Mouse (Mus musculus) gastrocnemius, postnatal 25 days (tissue): ENCODE measurements at regions not wholly inside any gene's neighbourhood (a gene's known extent, or its start where the extent isn't known, plus 50 kb on each side); places are given as distances from the start of the nearest gene placed in this dataset.

Experiments used
- DNase-seq: peaks from one replicate; pipeline ENCODE4 v3.0.0; 2022

DNA sequence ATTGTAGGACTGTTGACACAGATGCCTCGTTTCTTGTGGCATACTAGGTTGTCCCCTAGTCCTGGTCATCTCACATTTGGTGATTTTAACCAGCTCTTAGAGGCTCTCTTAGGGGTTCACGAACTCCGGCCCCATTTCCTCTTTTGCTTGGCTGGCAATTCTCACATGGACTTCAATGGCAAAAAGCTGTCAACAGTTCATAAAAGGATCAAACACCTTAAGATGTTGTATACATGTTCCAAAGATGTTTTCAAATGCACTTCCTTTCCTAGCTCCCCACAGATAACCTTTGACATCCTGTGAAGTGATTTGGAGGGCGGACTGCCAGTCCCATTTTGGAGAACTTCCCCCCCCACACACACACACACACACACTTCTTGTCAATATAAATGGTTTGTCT, 153.7 kb upstream of the Rpl34 start:
- DNase-seq, result no peak

DNA sequence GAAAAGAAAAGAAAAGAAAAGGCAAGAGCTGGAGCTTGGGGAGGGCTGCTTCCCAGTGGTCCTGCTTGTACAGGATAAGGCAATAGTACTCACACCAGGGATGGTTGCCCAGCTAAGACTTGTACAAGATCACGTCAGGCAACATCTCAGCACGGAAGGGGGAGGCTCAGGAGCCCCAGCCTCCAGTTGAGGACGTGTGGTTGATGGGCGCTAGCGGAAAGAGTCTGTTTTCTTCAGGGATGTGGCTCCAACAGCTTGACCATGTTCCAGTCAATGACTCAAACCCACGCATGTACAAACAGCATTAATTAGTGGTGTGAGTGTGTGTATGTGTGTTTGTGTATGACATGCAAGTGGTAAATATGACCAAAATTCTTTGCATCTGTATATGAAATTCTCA, 153.1 kb upstream of the Rpl34 start:
- DNase-seq, result no peak

DNA sequence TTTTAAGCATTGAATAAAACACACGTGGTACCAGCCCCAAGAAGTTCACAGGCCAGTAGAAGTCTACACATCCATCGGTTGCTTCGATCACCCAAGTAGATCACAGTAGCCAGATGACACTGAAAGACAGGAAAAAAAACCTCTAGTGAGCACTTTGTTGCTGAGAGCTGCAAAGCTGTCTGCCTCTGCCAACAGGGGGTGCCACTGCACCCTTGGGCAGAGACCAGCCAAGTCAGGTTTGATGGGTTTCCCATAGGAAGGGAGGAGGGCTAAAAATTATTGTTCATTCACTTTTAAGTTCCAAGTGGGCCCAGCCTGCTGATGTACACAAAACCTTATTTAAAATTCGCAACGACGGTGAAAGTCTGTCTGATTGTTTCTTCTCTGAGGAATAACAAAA, 150.3 kb upstream of the Rpl34 start:
- DNase-seq, result no peak

DNA sequence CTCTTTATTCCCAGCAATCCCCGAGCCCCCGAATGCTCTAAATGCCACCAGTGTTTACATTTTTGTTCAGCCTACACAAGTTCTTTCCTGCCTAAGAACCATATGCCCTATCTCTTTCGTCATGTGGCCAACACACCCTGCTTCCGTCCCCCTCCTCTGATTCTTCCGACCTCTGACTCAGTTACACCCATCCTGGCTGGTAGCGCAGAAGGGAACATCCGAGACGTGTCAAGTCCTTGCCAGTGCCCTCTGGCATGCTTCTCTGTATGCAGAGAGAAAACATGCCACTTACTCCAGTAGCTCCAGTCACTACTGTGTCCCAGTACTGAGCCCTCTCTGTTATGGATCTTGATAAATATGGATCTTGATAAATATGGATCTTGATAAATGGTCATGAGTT, 149.3 kb upstream of the Rpl34 start:
- DNase-seq, result no peak

GRCm38 (mm10) chr3:130878834-130879233, 148.6 kb upstream of the Rpl34 start:
- DNase-seq, result no peak

DNA sequence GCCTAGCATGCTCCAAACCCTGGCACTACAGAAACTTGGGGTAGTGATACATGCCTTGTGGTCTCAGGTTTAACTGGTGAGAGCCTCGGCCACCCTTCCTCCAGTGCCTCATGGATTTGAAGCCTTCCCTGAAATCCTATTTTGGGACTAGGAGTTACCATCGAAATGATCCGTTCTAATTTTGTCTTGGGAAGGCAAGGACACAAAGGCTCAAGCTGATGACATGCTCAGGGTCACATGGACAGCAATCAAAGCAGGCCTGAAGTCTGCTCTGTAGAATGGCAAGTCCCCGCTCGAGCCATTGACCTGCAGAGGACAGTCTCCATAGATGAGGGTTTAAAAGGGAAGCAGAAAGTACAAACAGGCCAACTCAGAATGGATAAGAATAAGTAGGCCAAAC, 147.8 kb upstream of the Rpl34 start:
- no peak for DNase-seq

GRCm38 (mm10) chr3:130873745-130874144, 143.5 kb upstream of the Rpl34 start:
- DNase-seq, result no peak

DNA sequence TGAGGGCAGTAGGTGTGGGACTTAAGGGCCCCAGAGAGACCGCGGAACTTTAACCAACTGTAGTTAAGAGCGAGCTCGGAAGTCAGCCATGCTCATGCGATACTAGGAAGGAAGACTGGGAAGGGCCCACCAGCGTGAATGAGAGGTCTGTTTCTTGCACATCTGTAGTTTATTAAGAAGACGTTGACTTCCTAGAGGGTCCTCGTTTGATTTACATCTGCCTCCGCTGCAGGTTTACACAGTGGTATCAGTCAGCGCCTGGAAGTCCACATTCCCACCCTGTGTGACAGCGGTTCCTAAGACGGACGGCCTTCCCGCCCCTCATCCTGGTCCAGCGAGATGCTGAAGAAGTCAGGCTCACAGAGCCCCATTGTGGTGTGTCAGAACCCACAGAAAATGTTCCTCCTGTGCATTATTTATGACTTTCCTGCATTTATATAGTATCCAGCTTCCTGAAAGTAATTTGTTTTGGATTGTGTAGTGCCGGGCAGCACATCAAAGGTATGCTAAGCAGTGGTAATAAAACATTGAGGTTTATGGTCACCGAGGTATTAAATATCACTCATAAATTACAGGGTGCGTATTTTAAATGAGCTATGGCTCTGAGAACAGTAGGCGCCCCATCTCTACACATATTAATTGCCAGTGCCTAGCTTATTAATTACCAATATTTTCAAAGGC, 136.9 kb upstream of the Rpl34 start:
- no peak for DNase-seq

- no peak for DNase-seq
These were observed 134.6 kb upstream of the Rpl34 start for GRCm38 (mm10) chr3:130864783-130865182.

DNA sequence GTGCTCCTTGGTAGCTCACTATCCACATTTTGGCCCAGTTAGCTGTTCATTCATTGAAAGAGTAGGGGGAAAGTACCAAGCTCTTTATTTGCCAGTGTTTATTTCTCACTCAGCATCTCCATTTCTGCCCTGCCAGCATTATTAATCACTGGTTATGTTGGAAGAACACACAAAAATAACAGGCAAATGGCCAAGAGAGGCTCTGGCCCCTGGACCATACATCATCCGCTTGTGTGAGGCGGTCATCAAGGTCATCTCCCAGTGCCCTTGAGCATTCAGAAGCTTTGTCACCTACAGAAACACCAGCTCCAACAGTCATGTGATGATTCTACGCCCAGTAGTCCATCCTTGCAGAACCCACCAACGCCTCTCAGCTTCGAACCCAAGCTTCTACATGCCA, 133.2 kb upstream of the Rpl34 start:
- DNase-seq, result no peak

GRCm38 (mm10) chr3:130860315-130860714, 130.1 kb upstream of the Rpl34 start:
- no peak for DNase-seq

DNA sequence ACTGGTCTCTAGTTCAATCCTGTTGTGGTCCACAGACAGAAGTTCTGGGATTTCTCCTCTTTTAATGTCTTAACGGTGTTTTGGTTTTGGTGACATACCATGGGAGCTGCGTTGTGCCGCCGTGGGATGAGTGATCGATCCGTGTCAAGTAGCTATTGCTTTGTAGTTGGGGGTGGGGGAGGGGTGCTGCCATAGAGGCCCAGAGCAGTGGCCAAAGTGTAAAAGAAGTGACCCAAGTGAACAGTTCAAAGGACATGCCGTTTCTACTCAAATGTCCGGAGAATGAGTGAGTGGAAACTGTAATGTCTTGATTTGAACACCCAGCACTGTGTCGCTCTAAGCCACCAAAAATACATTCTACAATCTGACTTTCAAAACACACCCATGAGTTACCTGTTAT, 123.7 kb upstream of the Rpl34 start:
- no peak for DNase-seq

DNA sequence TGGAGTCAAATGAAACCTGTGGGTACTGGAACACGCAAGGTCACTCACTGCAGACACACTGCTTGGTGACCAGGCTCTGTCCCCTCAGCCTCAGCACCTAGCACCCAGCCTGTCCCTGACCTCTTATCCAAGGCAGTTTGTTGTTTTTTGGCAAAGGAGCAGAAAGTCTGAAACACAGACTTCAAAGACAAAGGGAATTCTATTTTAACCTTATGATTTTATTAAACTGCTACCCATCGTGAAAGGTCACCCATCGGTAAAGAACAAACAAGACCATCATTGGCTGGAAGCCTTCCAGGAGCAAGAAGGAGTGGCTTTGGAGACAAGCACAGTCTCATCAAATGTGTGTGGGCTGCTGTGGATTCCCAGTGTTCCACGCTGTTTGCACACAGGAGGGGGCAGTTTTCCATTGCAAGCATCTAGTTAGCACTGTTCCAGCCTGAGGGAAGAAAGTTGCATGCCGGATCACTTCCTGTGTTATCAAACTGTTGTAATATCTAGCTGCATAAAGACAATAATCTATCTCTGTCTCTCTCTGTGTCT, 120.6 kb upstream of the Rpl34 start:
- DNase-seq, result no peak

DNA sequence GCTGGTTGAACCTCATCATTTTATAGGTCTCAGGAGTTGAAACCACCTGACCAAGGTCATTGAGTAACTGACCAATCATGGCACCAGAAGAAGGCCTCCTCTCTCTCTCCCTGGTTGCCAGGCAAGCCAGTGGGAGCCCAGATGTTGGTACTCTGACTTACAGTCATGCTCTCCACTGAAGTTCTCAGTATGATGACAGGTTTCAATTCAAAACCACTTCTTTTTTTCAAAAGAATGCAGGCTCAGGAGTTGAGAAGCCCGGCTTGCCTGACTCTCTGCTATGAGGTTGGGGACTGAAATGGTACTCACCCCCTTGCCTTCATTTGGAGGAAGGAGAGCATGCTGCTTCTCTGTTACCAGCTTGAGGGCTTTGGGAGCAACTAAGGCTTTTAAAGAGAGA, 111.6 kb upstream of the Rpl34 start:
- no peak for DNase-seq

- DNase-seq, result no peak
These were observed 109.8 kb upstream of the Rpl34 start for GRCm38 (mm10) chr3:130839924-130840440.

DNA sequence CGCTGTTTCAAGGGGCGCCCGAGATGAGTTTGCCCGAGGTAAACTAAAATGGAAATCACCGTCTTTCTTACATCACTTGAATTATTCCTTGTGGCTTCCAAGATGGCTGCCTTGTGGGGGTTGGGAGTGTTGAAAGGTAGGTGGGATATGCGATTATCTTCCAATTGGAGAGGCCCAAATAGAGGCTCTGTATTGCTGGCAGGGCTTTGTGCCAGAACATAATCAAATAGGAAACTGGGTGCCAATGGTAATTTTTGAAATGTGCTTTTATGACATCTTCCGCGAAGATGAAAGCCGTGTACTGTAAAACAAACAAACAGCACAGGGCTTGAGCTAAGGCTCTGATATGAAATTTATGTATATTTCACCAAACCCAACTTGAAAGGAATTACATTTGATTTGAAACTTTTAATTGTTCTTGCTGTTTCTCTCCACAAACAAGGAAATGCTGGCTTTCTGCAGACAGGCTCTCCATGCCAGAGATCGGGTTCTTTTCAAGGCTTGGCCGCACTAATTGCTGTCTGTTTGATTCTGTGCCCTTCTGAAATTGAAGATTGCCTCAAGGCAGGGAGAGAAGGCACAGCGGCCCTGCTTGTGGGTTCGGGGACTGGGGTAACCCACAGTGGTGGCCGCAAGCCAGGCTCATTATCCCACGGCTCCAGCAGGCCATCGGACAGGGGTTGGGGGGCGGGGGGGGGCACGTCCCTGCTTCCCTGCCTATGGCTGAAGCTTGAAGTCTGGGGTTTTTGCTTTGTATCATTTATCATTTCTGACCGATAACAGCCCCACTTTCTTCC, 108.6 kb upstream of the Rpl34 start:
- no peak for DNase-seq

DNA sequence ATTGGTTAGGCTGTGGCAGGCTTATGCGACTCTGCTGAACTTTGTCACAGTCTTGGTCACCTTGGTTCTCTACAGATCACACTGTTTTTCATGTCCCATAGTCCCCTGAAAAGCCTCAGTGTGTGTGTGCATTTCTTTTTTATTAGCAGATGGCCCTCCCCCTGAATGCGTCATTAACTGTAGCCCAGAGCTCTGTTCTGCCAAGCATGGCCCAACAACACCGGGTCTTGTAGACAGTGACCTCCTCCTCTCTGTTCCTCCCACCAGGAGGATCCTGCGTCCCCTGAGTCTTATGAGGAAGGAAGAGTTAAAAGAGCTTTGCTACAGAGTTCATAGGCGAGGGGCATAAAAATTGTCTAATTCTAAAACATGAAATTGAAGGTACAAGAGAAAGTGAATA, 103.5 kb upstream of the Rpl34 start:
- no peak for DNase-seq

GRCm38 (mm10) chr3:130833082-130833481, 102.9 kb upstream of the Rpl34 start:
- DNase-seq, result no peak

DNA sequence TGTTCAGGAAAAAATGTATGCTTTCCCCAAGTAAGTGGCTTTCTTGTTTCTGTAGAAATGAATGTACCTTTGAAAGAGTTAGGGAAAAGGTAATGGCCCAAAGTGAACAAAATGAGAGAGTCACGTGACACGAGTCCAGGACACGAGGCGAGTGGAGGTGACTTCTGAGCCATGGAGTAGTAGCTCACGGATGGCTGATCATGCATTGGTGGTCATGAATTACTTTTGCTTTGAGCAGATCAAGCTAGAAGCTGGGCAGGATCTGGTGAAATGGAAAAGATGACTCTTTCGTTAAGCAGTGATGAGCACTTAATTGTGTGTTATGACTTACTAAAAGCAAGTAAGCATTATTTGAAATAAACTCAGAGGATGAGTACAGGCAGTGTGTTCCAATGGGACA, 101.6 kb upstream of the Rpl34 start:
- DNase-seq, result no peak

DNA sequence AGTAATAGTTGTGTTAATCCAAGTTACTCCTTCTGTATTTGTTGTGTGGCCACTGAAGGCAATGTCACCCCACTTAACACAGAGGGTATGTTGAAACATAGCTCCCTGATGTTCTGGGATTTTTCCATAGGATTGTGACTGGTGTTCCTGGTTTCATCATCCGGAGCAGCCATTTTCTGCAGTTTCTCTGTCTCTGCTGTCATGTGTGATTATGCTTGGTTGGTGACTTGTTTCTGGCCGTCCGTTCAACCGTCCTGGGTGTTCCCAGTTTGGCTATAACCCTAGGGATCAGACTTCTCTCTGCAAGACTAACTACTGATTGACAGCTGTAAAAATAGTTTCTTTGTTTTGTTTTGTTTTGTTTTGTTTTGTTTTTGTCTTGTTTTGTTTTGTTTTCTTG, 98.1 kb upstream of the Rpl34 start:
- DNase-seq, result no peak

DNA sequence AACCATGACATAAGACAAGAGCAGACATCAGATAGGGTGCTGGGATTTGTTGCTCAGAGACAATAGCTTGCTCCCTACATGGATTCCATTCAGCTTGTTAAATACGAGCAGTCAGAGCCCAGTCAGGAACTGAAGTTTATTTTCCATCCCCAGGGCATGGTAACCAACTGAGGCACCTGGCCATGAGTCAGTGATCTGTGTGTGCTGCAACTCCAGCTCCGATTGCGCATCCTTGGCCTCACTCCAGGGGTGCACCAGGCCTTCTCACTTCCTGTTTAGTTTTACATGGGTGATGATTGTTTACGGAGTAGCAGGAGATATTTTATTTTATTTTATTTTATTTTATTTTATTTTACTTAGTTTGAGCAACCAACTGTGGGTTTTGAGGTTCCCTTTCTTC, 97.7 kb upstream of the Rpl34 start:
- DNase-seq, result no peak

- DNase-seq, result no peak
These were observed 96.8 kb upstream of the Rpl34 start for GRCm38 (mm10) chr3:130827021-130827420.

DNA sequence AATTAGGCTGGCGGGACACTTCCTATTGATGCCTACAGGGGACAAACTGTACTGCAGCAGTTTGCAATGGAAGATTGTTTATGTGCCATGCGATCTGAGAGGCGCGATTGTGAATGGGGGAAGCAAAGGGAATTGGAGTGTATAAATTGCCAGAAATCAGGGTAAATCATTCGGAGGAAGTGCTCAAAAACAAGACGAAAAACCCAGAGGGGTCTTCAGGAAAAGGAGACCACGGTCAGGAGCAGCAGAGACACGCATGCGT, 89.6 kb upstream of the Rpl34 start:
- no peak for DNase-seq
